8 mouse cellular contexts compared by ENCODE assay signal in genomic region chr9:44841241-44841640, GRCm38 (mm10). TPM values are rescaled to one million over a fixed set of nuclear protein-coding genes. Genes with fewer than 3 reads are reported as not detected.
DNase-seq lines count a peak whose midpoint lies in the region; ATAC-seq and TF ChIP-seq lines count a peak whose summit lies in the region.

No protein-coding gene starts in this region.

- H3K27ac ChIP-seq in gastrocnemius, adult 2 months = no peak overlapping the region; the same call in 1 of the 2 replicates
- H3K27ac ChIP-seq in bone marrow, adult 2 months (ENCODE audit: control insufficient read depth, insufficient read depth, low read depth, low read length, poor library complexity) = no peak overlapping the region

- TF ChIP-seq CTCF in gastrocnemius, adult 2 months (IDR thresholded peaks at IDR 0.05) = peak; percentile 75
- peak; percentile 44 for TF ChIP-seq CTCF in bone marrow, adult 2 months (IDR thresholded peaks at IDR 0.05; ENCODE audit: control insufficient read depth, insufficient read depth, low read length)

- ATAC-seq in granulocyte monocyte progenitor cell, adult 5-6 weeks (replicated peaks; ENCODE audit: poor library complexity, severe bottlenecking) = no peak

- no peak overlapping the region for H3K4me3 ChIP-seq in gastrocnemius, adult 2 months
- H3K4me3 ChIP-seq in bone marrow, adult 2 months (replicated peaks; ENCODE audit: control insufficient read depth, low read depth, low read length) = no peak overlapping the region

- H3K4me1 ChIP-seq in bone marrow, adult 2 months (ENCODE audit: control insufficient read depth, insufficient read depth, low read length) = no peaks in the 10 kb centered on the region

- intact Hi-C loops in gastrocnemius, adult 2 months (cut with DNase I) = loop anchor here (2.0 to 5.0 kb wide), 3 partner anchors 40 to 80 kb away; partner anchors contain the start of genes Atp5l and Kmt2a

- DNase-seq in gastrocnemius, adult 2 months = no peak
- no peak for DNase-seq in gastrocnemius, postnatal 4 days (ENCODE audit: low spot score in 2 of 2)
- peak; percentile 77 for DNase-seq in CD4-positive, CD25-positive, alpha-beta regulatory T cell, adult 2 months (ENCODE audit: low read depth, low spot score)
- peak; percentile 41 to 55 for DNase-seq in kidney, postnatal 36 days
- DNase-seq in right cerebral cortex, adult 18-20 months = no peak
- DNase-seq in left cerebral cortex, adult 11 months (ENCODE audit: low spot score) = no peak

- 71% methylated on average over 10 of the region's 10 CpGs for WGBS in bone marrow, adult 2 months

- TF ChIP-seq POLR2A in bone marrow, adult 2 months (IDR thresholded peaks at IDR 0.05; ENCODE audit: borderline replicate concordance, control insufficient read depth, low read depth, low read length) = no peak

RNA-seq across cellular contexts. Expression of gene Ttc36, which starts 38.4 kb away (rescaled TPM):
- under 1 TPM; 0.25 to 0.41 TPM for total RNA-seq in gastrocnemius, adult 2 months (2021)
- total RNA-seq in gastrocnemius, postnatal 4 days (2021) = 1 to 10 TPM in 1 of 2 experiments, under 1 TPM in 1; 0.86 to 2.2 TPM
- polyA plus RNA-seq in bone marrow, adult 2 months (2011; ENCODE audit: insufficient read depth, insufficient read length, low replicate concordance, missing spikeins) = 6.9 TPM in 1 of 2 replicates, not detected in the other
- not detected in 2 replicates for total RNA-seq in granulocyte monocyte progenitor cell, adult 5-6 weeks (2014; fragmentation: Nextera tagmentation)
- total RNA-seq in granulocyte monocyte progenitor cell, adult 5-6 weeks (2017) = not detected in 2 replicates

RNA-seq across cellular contexts. Expression of gene Kmt2a, which starts 39.9 kb away (rescaled TPM):
- total RNA-seq in gastrocnemius, adult 2 months (2021) = 10 to 100 TPM; 21.5 to 21.7 TPM
- 10 to 100 TPM; 27.6 to 31.5 TPM for total RNA-seq in gastrocnemius, postnatal 4 days (2021)
- 23.2 and 39.1 TPM in 2 replicates for polyA plus RNA-seq in bone marrow, adult 2 months (2011; ENCODE audit: insufficient read depth, insufficient read length, low replicate concordance, missing spikeins)
- 83.6 and 93.1 TPM in 2 replicates for total RNA-seq in granulocyte monocyte progenitor cell, adult 5-6 weeks (2014; fragmentation: Nextera tagmentation)
- total RNA-seq in granulocyte monocyte progenitor cell, adult 5-6 weeks (2017) = 7.4 and 10.8 TPM in 2 replicates

RNA-seq across cellular contexts. Expression of gene Tmem25, which starts 42.1 kb away (rescaled TPM):
- 1 to 10 TPM; 4.2 to 7.9 TPM for total RNA-seq in gastrocnemius, adult 2 months (2021)
- total RNA-seq in gastrocnemius, postnatal 4 days (2021) = 1 to 10 TPM; 8.0 to 9.6 TPM
- 0.57 and 0.85 TPM in 2 replicates for polyA plus RNA-seq in bone marrow, adult 2 months (2011; ENCODE audit: insufficient read depth, insufficient read length, low replicate concordance, missing spikeins)
- 1.6 TPM in 1 of 2 replicates, not detected in the other for total RNA-seq in granulocyte monocyte progenitor cell, adult 5-6 weeks (2014; fragmentation: Nextera tagmentation)
- total RNA-seq in granulocyte monocyte progenitor cell, adult 5-6 weeks (2017) = 0.34 TPM in 1 of 2 replicates, not detected in the other

Comparison
In these comparisons a context has a peak if more than half of its experiments do, and no peak if none do; other contexts are left out.
1. DNase-seq: peak in CD4-positive, CD25-positive, alpha-beta regulatory T cell, adult 2 months (single experiment) and kidney, postnatal 36 days (2 of 2); none in gastrocnemius, adult 2 months (single experiment), gastrocnemius, postnatal 4 days (0 of 2), right cerebral cortex, adult 18-20 months (single experiment) and left cerebral cortex, adult 11 months (single experiment).